Mouse (Mus musculus): ENCODE data around the gene Pfdn6.

DNA sequence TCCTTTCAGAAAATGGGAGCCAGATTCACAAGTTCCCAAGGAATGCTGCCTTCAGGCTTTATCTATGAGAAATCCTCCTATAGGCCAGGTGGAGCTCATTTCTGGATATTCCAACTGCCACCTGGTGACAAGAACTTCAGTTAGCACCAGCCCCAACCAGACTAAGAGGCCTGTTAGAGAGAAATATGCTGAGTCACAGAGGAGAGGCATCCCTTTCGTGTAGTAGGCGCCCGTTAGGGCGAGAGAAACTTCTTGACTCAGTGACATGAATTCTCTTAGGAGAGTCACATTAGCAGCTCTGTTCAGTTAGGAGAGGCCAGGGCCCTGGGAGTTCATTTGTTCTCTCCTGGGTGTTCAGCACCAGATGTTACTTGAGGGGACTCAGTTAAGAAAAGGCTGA lies 40.5 kb downstream of the Pfdn6 start:
- no peak for TF ChIP-seq CTCF (IDR thresholded peaks at IDR 0.05; ENCODE audit: control insufficient read depth, insufficient read depth, low read length)
- no peak for TF ChIP-seq POLR2A (IDR thresholded peaks at IDR 0.05; ENCODE audit: borderline replicate concordance, control insufficient read depth, low read depth, low read length)
